Mouse (Mus musculus) naive thymus-derived CD4-positive, alpha-beta T cell, adult 2 months (primary cell): ENCODE data around the gene Gp1bb.

ENCODE experiments used
- DNase-seq: peaks from one replicate; pipeline ENCODE4 v3.0.0-alpha.2; 2011; ENCODE audit warnings: low read depth

Gp1bb gene

DNA sequence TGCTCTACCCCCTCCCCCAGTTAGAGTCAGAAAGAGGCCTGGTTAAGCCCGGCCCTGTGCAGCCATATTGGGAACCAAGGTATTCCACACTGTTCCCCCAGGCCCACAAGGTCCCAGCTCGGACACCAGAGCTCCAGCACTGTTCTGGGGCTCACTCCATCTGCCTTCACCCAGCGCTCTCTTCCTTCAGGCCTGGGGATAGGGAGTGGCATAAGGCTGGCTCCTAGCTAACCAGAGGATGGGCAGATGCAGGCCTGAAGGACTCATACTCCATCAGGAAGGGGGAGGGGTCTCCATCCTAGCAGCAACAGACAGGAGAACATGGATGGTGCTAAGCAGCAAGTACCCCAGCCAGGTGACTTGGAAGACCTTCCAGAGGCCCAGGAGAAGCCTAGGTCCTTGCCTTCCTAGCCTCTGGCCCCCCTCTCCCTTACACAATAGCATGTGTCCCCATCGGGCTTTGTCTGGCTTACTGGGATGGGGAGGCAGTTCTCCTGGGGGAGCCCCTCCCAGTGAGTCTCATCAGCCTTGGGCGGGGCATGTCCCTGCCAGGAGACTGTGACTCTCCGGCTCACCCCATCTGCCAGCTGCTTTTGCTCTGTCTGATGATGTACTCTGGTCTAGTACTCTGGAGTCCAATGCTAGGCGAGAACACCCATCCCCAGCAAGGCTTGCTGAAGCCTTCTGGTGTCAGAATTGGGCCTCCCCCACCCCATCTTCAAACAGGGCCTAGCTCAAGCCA lies 6.2 kb upstream of the Gp1bb start:
- no peak for DNase-seq

DNA sequence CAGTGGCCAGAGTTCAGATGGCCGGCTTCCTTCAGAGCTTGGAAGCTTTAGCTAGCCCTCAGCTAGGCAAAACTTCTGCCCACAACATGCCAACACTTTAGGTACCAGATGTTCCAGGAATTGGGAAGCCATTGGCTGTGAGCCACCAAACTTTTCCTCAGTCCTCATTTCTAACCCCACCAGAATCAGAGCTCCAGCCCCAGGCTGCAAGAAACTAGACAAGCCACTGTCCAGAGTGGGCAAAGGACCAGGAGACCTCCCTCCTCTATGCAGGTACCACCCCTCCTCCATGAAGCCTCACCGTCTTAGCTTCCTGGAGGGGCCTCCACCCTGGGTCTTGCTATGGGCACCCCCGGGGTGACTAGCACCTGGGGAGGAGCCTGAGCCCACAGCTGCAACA lies 5.0 kb upstream of the Gp1bb start:
- DNase-seq, result no peak

DNA sequence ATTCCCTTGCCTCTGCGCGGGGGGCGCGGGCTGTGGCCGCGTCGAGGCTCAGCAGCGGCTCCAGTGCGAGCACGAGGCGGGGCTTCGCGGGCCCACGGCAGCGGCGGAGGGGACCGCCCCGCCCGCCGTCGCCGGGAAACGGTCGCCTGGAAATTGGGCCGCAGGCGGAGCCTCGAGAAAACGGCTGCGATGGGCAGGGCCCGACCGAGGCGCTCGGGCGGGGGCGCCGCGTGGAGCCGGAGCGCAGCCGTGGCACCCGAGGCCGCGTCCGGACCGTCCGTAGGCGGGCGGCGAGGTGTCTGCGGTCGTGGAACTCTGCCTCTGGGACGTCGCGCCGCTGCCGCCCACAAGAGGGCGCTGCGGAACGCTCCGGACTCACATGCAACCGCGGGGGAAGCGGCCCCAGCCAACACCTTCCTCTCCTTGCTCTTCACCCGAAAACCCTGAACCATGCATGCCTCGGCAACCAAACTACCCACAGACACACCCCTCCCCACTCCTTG lies 4.2 kb upstream of the Gp1bb start, which contains the start of gene Gm49601:
Gene Gm49601 (minus strand): TSS at position 52 of the 503 bp plus-strand sequence.
- peak; percentile 88 for DNase-seq

DNA sequence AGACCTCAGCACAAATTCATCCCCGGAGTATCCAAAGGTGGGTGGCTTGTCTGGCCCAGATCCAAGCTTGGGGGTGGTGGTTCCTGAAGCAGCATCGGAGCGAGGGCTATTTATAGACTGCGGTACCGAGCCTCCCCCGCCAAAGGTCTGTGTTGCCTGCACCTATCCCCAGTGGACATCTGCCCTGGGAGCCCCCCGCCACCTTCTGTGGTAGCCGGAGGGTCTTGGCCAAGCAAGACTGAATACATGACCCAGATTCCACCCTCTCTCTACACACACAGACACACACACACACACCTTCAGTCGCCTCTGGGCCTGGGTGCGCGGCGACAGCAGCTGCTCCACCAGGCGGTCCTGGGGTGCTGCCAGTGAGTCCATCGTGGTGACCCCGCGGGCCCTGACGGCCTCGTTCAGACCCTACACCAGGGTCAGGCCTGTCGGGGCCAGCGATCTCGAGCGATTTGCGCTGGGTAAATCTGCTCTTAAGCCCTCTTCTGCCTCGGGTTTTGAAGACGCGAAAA lies 3.6 kb upstream of the Gp1bb start:
- no peak for DNase-seq

GRCm38 (mm10) chr16:18625097-18625496 lies 2.9 kb upstream of the Gp1bb start:
- peak; percentile 14 for DNase-seq

DNA sequence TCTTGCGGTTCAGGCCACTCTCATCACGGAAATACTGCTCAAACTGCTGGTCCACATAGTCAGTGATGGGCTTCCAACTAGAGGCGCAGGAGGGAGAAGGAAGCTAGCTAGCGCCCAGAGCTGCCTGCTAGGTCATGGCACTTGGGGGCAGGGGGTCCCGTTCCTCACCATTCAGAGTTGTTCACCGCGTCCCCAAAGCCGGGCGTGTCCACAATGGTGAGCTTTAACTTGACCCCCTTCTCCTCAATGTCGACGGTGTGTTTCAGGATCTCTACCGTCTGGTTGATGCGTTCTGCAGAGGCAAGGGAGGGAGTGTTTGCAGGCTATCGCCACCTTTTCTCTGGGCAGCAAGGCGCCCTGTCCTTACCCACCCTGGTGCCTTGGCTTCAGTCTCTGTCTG lies 2.4 kb upstream of the Gp1bb start:
- peak; percentile 16 for DNase-seq

DNA sequence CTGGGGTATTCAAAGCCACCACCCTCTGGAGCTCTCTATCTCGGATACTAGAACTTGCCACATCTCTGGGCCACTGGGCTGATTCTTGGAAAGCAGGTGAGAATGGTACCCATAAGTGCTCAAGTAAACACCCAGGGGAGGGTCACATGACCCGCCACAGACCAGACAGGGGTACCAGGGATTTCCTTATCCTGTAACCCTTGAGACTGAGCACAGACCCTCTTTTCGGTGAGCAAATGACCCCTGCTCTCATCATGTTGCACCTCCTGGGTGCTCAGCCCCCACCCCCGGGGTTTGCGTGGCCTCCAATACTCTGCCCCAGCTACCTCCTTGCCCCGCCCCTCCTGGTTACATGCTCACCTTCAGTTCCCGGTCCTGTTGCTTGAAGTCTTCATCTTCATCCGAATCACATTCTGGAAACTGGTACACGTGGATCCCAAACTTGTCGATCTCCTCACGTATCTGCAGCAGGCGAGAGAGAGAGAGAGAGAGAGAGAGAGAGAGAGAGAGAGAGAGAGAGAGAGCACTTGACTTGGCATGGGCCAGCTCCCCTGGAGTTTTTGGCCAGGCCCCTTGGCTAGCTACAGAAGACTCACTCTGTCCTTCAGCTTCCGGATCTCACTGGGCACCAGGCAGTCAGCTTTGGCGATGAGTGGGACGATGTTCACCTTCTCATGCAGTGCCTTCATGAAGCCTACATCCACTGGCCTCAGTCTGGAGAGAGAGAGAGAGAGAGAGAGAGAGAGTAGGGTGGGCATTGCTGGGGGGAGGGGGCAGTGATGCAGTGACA lies 1.7 kb upstream of the Gp1bb start:
- no peak for DNase-seq

DNA sequence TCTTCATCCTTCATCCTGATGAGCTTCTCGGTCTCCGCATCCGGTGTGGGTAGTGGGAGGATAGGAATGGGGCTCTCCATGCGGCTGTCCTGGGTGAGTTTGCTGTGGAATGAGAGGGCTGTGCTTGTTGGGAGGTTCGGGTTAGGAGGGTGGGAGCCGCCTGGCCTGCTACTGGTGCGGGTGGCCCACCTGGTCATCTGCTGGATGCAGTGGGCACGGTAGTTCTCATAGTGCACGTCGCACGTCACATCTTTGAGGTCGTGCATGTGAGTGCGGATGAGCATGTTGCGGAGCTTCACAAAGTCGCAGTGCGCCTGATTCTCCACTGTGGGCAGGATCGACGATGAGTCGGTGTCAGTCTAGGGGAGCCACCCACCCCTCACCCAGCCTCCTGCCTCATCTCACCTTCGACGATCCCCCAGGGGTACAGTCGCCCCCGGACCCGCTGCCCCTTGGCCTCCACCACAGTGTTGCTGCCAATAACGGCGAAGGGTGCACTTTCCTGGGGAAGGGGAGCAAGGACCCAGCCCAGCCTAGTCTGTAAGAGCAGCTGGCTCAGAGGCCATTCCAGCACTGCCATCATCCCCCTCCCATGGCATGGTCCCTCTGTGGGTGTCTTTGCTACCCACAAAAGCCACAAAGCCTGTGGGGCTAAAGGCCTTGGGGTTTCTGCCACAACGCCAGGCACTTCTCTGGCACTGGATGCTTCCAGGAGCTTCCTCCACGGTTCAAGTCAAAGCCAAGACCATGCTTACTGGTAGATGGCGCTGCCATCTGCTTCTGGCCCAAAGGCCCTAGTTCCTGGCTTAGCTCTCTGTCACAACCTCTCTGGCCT lies 930 bp upstream of the Gp1bb start:
- DNase-seq, result no peak

GRCm38 (mm10) chr16:18621362-18622001 lies 721 bp downstream of the Gp1bb start:
- DNase-seq, result no peak

DNA sequence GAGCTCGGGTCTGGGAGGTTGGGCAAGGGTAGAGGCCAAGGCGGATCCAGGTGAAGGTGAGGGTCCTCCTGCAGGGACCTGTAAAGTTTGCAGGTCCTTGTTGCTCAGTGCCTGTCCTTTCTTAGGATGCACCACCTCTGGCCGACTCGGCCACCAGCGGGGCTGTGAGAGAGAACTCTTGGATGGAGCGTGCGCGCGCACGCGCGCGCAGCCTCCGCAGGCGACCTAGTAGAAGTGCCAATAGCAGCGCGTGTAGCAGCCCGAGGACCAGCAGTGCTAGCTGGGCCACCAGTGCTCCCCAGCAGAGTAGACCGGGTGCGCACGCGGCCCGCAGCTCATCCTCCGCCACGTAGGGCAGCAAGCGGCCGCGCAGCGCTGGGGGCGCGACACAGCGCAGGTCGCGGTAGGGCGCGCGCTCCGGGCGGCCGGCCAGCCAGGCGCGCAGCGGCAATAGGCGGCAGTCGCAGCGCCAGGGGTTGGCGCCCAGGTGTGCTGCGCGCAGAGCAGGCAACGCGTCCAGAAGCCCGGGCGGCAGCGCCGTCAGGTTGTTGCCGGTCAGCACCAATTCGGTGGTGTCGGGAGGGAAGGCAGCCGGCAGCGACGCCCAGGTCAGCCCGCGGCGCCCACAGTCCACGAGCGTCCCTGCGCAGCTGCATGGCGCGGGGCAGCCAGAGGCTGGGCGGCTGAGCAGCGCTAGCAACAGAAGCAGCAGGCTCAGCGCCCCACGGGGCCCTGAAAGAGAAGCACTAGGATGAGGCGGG lies 1.4 kb downstream of the Gp1bb start:
- no peak for DNase-seq

DNA sequence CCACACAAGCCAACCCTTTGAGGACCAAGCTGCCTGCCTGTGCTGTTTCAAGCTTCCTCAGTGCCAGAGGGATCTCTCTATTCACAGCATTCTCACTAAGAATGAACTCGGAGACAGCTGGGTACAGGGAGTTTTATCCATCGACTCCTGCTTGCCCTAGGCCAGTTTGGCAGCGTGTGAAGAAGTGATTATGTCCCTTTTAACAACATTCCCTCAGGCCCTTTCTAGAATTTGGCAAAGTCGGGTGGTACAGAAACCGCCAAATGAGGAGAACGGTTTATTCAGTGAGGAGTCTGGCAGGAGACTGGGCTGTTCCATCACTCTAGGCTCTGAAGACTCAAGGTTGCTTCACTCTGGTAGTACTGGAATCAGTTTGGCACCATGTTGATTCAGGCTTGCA lies 2.0 kb downstream of the Gp1bb start:
- no peak for DNase-seq

DNA sequence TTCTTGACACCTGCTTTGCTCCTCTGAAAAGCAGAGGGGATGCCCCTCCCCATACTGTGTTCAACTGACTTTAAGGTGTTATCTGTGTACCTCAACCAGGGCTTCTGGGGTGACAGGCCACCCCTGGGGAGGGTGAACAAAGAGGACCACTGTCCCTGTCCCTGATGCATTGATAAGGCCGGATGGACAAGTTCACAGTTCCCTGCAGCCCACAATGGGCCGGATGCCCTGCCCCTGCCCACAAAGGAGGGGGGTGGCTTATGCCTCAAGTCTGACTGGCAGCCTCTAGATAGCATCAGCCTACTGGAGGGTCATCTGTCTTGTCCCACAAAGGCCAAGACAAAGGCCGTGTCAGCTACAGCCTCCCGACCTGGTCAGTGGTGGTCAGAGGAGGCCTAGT lies 3.1 kb downstream of the Gp1bb start:
- DNase-seq, result no peak

DNA sequence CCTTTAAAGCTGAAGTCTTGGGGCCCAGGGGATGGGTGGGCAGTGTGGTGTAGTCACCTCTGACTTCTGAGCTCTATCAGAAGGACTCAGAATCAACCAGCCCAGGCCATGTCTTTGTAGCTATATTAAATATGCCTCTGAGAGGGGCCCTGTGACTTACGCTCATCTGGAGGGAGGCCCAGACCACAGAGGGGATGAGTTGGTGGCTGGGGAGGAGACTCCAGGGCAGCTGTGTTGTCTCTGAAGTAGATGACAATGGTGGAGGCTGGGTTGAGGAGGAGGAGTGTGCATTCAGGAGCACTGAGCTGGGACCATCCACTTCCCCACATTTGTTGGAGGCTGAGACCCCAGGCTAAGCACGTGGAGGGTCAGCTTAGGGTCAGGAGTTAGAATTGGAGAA lies 3.9 kb downstream of the Gp1bb start:
- no peak for DNase-seq

- DNase-seq, result peak; percentile 88
These were observed 4.7 kb downstream of the Gp1bb start for GRCm38 (mm10) chr16:18617370-18618065.

DNA sequence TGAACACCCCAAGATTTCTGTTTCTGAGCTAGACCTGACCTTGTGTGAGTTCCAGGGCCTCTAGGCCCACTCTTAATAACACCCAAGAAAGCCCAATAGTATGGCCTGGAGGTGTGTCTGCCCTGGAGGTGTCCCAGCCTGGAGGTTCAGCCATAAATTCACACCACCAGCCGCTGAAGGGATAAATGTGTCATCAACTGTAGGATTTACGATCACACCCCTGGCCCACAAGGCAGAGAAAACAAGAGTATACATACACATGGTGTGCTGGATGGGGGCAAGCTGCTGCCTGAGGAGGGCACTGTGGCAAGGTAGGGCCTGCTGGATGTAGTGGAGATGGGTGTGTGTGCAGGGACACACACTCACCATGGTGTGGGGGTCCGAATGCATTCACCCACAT lies 8.9 kb downstream of the Gp1bb start:
- DNase-seq, result no peak

DNA sequence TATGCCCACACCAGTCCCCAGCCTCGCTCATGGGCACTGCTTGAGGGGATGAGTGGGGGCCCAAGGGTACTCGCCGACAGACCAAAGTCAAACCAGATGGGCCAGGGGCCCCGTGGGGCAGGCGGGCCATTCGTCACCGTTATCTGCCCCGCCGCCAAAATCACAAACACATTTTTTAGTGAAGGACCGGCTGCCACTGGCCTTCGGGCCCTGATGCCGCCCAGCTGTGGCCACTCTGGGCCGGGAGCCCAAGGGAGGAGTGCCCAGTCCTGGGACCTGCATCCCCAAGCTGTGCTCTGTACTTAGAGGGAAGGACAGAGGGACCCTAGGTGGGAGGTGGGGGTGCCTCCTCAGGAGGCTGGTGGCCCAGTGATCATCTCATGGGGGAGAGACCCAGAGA lies 10.5 kb downstream of the Gp1bb start:
- DNase-seq, result no peak

GRCm38 (mm10) chr16:18609099-18609498 lies 13.1 kb downstream of the Gp1bb start:
- DNase-seq, result no peak

DNA sequence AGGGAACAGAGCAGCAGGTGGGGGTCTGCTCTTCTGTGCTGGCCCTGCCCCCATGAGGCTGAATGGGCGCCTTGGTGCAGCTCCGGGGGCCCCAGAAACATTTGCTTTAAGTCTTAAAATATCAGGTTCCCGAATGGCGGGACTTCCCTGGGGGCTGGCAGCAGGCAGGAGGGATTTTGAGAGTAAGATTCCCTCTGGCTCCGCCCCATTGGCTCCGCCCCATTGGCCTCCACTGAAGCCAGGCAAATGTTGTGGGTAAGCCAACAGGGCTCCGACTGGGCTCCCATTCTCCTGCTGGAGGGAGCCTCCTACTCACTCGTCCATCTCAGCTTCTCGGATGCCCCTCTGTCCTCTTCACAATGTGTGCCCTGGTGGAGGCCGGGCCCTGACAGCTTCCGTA lies 14.0 kb downstream of the Gp1bb start:
- DNase-seq, result no peak

DNA sequence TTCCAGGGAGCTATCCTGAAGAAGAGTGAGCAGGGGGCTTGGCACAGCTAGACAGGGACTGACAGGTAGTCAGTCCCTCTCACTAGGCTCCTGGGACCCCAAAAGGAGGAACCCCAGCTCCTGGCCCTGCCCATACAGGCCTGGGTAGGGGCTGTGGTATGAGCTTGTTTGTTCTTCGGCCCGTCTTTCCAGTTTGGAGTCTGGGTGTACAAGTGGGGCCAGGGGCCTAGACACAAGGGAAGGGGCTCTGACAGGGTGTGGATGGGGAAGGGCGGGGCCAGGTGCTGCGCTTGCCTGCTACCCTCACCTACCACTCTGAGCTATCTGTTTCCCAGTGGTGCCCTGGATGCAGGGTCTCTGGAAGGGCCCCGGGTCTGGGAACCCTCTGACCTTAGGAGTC lies 16.5 kb downstream of the Gp1bb start:
- DNase-seq, result no peak

- no peak for DNase-seq
These were observed 17.9 kb downstream of the Gp1bb start for GRCm38 (mm10) chr16:18604267-18604701.
